Mouse (Mus musculus): ENCODE measurements at regions not wholly inside any gene's neighbourhood (a gene's known extent, or its start where the extent isn't known, plus 50 kb on each side); places are given as distances from the start of the nearest gene placed in this dataset.
"Not testable (repeated sequence)": the region's sequence is repeated elsewhere in the genome, so short reads cannot be mapped to it uniquely, and the experiment has no call there.

DNA sequence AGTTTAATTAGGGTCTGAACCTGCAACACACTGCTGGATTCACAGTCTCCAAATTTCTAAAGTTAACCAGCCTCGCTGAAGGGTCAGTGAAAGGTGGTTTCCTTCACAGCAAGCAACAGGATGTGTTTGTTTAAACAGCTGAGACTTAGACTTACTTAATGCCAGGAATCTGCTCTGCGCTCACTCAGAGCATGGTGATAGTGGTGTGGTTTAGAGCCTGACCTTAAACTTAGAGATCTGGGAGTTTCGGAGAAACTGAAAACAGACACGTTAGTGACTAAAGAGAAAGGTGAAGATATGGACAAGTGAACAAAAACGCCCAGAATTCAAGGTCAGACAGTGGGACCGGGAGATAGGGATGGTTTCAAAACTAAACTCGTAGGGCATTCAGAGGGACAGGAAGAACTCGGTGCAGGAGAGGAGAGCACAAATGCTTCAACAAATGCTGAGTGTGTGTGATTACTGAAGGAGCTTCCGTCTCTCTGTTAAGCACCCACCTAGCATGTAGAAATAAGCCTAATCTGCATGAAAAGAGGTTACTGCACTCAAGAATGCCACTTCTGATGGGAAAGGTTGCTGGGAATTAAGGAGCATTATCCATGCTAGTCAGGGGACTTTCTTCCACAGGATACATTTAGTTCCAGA, 97.2 kb upstream of the Ifngr1 start:
- no peak for DNase-seq

DNA sequence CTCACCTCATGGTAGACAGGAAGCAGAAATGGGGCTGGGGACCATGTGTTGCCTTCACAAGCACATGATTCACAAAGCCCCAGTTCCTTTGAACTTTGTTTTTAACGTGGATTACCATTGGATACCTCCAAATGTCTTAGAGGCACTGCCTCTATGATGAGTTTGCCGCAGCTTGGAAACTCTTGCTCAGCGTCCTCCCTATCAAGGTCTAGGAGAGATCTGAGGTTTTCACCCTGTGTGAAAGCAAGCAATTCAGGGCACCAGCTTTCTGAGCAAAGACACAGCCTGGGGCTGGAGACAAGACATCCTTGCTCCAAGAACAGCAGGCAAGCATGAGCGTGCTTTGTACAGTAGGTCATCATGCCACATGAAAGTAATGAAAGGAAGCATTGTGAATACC, 93.6 kb upstream of the Ifngr1 start:
- DNase-seq = no peak

DNA sequence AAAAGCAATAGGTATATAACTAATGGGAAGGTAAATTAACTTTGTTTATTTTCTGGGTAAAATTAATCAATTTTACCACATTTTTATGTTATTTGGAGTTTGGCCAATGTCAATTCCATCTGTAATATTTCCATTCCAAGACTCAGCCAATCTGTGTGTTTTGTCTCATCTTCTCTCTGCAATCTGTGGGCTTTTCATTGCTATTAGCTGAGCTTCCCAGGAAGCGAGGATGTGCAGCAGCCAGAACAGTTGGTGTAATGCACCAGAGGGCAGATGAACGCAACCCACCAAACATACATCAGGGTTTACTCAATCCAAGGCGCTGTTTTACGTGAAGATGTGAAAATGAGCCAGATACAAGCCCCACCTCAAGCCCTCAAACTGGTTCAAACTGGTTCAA, 88.9 kb upstream of the Ifngr1 start:
- DNase-seq = no peak

GRCm38 (mm10) chr10:19503846-19504765, 87.6 kb upstream of the Ifngr1 start:
- no peak for DNase-seq

DNA sequence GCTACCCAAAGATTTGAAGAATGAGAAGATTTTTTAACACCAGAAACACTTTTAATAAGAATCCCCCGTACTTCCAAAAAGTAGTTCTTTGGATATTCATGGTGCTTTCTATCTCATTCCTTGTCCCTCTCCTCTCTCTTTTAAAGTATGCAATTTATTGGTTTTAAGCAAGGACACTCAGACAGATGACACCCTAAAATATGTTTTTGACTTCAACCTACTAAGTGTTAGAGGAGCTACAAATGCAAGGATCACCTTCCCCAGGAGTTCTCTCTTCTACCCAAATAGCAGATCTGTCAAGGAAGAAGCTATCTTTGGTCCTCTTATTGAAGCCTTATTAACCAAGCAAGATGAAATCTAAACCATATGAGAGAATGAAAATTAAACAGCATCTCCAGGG, 86.6 kb upstream of the Ifngr1 start:
- no peak for DNase-seq

DNA sequence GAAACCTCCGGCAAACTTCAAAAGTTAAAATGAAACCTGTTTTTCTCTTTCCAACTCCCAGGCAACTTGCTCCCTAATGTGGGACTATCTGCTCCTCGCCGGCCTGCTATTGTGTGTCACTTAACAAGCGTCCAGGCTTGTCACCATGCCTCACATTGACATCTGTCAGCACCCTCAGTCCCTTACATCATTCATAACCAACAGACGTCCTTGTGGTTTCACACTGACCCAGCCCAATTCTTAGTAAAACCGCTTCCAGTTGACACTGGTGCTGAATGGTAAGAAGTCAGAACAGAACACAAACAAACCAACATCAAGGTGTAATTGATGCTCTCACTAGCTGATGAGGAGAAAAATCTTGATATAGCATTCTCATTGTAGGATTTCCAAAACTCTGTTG, 85.8 kb upstream of the Ifngr1 start:
- no peak for DNase-seq

- DNase-seq = no peak
These were observed 85.3 kb upstream of the Ifngr1 start for GRCm38 (mm10) chr10:19506434-19506833.

DNA sequence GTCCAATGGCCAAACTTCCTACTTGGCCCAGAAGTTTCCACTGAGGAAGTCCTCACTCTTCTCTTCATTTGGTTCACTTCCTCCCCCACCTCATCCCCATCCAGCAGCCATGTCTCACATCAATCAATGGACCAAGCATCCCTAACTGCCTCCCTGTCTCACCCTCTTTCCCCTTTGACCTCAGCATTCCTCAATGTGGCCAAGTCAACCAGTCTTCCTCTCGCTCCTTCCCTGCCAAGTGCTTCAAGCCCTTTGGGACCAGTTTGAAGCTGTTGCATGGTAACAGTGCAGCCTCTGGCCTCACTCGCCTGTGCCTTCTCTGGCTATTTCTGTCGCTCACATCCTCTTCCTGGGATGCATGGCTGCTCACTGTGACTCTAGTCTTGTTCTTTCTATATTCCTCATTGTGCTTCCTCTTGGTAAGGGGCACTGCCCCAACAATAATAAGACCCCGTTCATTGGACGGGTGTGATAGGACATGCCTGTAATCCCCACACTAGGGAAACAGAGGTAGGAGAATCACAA, 83.5 kb upstream of the Ifngr1 start:
- no peak for DNase-seq

DNA sequence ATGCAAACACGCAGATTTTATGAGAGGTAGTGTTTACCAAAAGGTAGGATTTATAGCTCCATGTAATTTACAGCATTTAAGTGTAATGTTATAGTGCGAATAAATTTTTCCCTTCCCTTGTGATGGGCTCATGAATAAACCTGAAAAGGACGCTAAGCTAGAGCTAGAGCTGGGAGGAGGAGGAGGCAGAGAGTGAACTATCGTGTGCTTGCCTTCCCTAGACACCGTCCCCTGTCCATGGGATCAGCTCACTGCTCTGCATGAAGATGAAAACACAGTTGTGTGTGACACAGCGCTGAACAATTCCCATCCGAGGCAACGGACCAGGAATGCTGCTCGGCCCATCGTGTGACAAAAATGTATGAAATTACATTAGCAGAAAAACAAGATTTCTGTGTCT, 81.7 kb upstream of the Ifngr1 start:
- DNase-seq = no peak

GRCm38 (mm10) chr10:19514366-19514765, 77.4 kb upstream of the Ifngr1 start:
- not testable (repeated sequence) for DNase-seq

GRCm38 (mm10) chr10:19514837-19515236, 76.9 kb upstream of the Ifngr1 start:
- DNase-seq = no peak

DNA sequence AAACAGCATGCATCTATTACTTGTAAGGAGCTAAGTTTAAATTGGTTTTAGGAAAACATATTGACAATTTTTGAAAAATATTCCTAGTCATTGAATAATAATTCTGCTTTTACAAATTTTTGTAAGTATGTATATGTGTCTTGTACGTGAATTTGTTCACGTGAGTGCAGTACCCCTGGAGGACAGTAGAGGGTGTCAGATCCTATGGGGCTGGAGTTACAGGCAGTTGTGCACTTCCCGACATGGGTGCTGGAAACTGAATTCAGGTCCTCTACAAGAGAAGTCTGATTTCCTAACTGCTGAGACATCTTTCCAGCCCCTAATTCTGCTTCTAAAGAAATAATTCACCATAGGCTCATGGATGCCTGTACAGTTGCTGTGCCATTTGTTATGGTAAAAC, 75.7 kb upstream of the Ifngr1 start:
- DNase-seq = no peak

- DNase-seq = no peak
These were observed 74.7 kb upstream of the Ifngr1 start for GRCm38 (mm10) chr10:19517093-19517492.

DNA sequence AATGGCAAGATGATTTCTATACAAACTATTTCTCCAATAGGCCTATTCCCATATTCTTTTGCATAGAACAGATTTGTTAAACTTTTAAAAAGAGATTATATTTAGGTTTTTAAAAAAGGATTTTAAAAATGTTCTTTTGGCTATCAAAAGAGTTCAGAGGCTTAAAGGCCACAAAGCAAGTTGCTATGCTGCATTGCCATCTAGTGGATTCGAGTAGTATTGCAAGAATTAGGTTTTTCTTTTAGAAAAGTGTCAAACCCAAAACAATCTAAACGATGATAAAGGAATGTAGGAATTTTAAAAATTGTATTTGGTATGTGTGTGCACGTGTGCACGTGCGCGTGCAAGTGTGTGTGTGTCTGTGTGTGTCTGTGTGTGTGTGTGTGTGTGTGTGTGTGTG, 73.0 kb upstream of the Ifngr1 start:
- no peak for DNase-seq

DNA sequence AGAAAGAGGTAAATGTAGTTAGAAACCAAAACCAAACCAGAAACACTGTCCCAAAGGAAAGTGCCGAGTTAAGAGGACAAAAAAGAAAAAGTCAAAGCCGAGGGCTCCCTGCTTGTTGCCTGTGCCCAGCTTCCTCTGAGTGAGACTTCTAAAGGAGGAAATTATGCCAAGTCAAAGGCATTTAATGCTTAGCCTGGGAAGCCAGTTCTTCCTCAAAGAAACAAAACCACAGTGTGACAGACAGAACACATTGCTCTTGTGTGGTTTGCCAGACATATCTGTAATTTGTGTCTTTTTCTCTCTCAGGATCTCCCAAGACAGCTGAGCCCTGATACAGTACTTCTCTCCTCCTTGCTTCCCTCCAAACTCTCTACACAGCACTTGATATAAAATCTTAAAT, 69.6 kb upstream of the Ifngr1 start:
- no peak for DNase-seq

DNA sequence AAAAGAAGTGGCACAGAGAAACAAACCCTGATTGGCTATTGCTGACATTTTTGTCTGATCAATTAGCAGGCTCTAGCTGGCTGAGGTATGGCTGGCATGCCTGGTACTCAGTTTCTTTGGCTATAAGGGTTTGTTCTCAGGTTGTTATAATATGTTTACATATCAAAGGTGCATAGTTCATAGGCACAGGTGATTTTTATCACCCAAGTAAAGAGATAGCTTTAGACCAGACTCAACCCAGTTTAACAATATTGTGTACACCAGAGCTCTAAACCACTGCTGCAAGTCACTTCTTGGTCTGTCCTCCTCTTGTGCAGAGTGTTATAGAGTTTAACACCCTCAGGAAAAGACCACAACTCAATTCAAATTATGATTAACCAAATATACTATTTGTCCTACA, 65.8 kb upstream of the Ifngr1 start:
- no peak for DNase-seq

DNA sequence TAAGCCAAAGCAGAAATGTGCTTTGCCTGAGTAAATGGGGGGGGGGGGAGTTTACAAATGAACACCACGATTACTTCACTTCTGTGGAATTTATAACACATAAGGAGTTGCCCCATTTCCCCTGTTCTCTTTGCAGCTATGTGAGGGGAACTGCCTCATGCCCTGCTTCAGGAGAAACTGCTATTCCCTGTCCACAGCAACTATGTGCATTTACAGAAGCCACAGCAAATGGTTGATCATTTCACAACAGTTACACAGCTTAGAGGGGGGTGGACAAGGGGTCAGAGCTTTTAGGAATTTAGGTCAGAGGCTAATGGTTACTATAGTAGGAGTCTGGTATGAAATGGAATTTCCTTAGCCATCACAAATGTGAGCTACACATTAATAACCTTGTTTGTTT, 65.4 kb upstream of the Ifngr1 start:
- DNase-seq = no peak

DNA sequence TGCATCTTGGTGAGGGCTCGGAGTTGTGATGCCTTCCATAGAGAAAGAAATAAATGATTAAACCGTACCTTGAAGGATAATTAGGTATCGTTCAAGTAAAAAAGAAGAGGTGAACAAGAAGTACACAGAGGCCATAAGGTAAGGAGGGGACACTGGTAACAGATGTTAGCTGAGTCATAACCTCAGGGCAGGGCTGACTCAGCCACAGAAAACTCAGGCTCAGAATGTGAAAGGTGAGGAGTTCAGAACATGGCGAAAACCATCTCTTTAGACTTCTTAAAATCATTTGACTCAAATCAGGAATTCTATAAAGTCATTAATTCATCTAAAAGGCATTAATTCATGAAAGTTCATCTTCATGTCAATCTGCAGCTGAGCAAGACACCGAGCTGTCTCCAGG, 62.1 kb upstream of the Ifngr1 start:
- no peak for DNase-seq

DNA sequence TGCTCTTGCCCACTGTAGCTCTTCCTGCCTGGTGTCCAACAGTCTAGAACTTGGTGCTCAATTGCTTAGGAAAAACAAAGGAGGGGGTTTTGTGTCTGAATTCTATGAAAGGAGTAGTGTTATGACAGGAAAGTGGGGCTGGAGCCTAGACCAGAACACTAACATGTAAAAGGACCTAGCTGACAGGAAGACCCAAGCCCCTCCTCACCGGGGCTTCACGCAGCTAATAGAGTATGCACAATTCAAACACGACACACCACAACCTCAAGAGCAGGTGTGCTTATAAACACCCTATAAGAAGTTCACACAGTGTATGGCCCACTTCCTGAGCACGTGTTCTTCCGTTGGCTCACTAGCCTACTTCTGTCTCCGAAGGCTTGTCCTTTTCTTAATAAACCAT, 61.7 kb upstream of the Ifngr1 start:
- no peak for DNase-seq

DNA sequence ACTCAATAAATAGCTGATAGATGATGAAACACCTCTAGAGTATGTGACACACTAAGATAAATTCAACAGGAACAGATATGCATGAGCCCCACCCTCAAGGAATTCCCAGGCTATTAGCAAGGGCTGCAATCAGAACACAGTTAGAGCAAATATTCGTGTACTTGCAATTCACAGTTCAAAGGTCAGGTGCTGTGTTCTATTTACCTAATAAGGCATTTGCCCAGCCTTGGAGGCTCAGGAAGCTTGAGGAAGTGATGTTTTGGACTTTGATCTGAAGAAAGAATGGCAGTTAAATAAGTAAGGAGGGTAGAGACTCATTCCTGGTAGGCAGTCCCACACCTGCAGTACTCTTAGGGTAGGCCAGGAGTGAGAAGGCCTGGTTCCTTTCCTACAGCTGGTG, 60.3 kb upstream of the Ifngr1 start:
- no peak for DNase-seq

DNA sequence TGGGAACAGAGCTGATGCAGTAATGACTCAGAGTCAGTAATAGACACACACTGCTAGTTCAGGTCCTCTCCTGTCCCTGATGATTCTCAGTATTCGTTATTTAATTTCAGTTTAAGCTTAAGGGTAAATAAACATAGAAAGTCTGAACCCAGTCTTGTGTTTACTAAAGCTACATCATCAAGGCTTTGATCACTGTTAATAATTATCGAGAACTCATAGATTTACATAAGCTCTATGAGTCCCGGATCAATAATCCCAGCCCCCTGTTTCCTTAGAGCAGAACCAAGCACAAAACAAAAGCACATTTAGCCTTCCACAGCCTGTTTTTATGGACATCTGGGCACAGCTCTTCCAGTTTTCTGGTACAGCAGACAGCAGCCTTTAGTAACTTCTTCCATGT, 59.0 kb upstream of the Ifngr1 start:
- DNase-seq = no peak

DNA sequence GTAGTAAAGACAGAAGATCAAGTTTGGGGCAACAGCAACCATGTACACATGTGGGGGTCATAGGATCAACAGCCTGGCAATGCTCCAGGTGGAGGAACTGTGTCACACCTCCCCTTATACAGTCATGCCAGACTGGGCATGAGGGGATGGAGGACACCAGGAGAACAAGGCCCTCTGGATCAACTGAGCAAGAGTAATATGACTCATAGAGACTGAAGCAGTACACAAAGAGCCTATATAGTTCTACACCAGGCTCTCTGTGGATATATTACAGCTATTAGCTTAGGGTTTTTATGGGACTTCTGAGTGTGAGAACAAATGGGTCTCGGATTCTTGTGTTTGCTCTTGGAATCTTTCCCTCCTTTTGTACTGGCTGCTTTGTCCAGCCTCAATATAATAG, 57.9 kb upstream of the Ifngr1 start:
- DNase-seq = no peak

Data from right cerebral cortex, postnatal 25 days (tissue).